Mouse (Mus musculus) brain, embryonic 18.5 days (tissue): ENCODE data around the gene Tas2r121.
"Not testable (repeated sequence)": the region's sequence is repeated elsewhere in the genome, so short reads cannot be mapped to it uniquely, and the experiment has no call there.

Experiments
- DNase-seq: peaks from one replicate; pipeline ENCODE4 v3.0.0-alpha.2; 2012; ENCODE audit warnings: low read depth, low spot score

Tas2r121 gene

DNA sequence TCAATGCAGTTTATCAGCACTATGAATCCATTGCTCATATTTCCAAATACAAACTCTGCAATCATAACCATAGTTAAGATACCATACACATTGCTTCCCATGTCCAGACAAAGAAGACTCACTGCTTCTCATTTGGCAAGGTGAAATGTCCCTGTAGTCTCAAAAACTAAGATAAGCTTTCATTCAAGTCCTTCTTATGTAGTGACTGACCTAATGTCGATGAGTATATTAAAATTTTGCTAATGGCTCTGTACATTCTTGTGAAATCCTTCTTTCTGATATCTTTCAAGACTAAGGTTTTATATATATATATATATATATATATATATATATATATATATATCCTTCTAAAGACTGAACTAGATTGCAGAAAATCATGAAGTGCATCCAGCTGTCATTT, at the start of gene Tas2r121:
Gene Tas2r121 (minus strand): TSS at position 101 of the 400 bp plus-strand sequence.
- DNase-seq = no peak

DNA sequence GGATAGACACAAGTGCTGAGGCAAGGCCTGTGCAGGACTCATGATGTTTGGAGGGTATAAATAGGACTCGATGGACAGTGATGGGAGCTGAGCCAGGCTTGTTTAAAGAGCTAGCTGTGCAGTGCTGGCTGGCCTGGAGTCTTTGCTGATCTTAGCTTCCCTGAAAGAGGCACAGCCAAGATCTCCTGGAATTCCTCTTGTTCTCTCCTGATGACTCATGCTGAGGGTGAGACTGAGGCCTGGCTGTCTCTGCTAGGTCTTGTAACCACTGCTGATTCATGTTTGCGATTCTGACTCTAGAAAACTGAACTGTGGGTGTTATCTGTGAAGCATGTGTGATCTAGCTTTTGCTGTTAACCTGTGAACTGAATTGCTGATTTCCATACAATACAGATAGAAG, 49.4 kb upstream of the Tas2r121 start:
- no peak for DNase-seq

DNA sequence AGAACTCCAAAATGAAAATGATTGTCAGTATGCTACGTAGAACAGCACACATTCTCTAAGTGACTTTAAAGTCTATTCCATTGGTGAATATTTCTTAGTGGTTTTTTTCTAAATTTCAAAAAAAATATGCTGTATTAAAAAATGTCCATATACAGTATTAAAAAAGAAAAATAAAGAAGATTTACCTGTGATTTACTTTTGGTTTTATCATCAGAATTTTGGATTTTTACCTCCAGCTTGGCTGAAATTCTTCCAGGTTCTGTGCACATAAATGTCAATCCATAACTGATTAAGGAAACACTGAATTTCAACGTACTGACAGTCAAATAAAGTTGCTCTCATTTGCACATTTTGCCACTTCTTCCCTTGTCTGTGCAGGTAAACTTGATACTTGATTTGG, 37.1 kb upstream of the Tas2r121 start, which contains the start of gene Tas2r115:
Gene Tas2r115 (minus strand): TSS at position 101 of the 400 bp plus-strand sequence.
- DNase-seq = no peak

DNA sequence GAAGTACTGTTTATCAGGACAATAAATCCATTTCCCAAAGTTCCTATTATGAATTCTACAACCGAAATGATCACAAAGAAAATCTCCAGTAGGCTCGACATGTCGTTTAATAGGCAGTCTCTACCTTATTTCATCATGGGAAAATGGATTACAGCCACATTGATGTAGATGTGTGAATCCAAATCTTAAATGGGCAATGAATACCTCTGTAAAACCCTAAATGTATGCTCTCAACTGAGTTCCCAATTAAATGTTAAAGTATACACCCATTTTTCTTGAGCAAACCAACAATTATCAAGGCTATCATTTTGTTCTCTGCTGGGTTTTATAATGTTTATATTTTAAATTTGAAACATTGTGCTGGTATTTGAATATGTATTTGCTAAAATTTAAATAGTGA, 11.0 kb upstream of the Tas2r121 start, which contains the start of gene Tas2r122:
Gene Tas2r122 (minus strand): TSS at position 101 of the 400 bp plus-strand sequence.
- DNase-seq = no peak

DNA sequence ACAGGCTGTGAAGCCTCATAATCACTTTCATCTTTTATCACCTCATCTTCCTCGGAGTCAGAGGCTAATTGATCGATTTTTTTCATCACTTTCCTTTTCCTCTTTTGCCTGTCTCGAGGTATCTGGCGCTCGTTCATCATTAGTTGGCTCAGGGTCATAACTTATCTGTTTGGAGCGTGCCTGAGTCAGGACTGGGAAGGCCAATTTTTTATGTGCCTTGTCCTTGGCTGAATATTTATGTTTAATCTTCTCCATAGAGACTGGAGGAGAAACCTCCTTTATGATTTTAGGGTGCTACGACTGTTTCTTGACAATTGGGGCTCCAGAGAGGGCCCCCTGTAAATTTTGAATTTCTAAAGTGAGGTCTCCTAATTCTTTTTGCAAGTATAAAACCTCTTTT, 9.2 kb downstream of the Tas2r121 start:
- not testable (repeated sequence) for DNase-seq

DNA sequence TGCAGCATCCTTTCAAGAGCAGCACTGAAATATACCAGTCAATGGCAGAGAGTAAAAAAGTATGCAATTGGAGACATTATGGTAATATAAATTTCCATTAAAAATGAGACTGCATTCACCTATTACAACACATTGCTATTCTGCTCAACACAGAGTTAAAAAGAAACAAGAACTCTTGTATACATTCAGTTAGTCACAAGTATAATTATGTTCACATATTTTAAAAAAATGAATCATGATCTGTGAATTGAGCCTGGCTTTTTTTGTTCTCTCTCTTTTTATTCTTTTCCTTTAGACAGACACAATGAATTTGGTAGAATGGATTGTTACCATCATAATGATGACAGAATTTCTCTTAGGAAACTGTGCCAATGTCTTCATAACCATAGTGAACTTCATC, 44.2 kb downstream of the Tas2r121 start, which contains the start of gene Tas2r120:
Gene Tas2r120 (plus strand): TSS at position 301 of the 400 bp plus-strand sequence.
- no peak for DNase-seq

DNA sequence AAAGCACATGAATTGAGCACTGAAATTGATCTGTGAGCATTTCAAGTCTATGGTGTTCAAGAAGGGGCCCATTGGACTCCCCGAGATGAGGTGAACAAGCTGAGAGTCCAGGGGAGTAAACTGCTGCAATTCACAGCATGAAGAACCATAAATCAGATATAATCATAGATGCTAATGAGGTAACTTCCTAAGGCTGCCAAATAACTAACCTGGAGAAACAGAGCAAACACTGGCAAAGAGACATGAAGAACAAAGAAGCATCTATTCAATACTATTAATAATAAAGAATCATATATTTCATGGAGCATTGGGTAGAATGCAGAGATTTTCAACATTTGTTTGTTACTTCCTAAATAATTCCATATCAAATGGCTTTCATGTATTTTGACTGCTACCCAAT, 49.4 kb downstream of the Tas2r121 start, which contains the start of gene A630073D07Rik:
Gene A630073D07Rik (minus strand): TSS at position 101 of the 400 bp plus-strand sequence.
- no peak for DNase-seq
